Mouse (Mus musculus) neural tube, embryonic 15.5 days (tissue): ENCODE data around the gene Fam210b. TPM values are rescaled to one million over a fixed set of nuclear protein-coding genes. Genes with fewer than 3 reads are reported as not detected.
A peak's percentile ranks its signal among the peaks of the same experiment; 100 is the strongest.
"Not testable (repeated sequence)": the region's sequence is repeated elsewhere in the genome, so short reads cannot be mapped to it uniquely, and the experiment has no call there.

Experiments
- ATAC-seq: fragments of 200-750 bp; cut with Nextera tagmentation; 2 replicates; pipeline ENCODE4 v1.8.0; 2017; ENCODE audit warnings: mild to moderate bottlenecking, moderate TSS enrichment, moderate library complexity; ENCODE audit not compliant: low FRiP score
- H3K27ac ChIP-seq: fragments of 300-500 bp; sonication (generic); replicated peaks from 2 replicates; pipeline ENCODE4 v1.5.1; 2015; ENCODE audit warnings: mild to moderate bottlenecking, inconsistent platforms
- H3K27me3 ChIP-seq: fragments of 300-500 bp; sonication (generic); replicated peaks from 2 replicates; pipeline ENCODE4 v1.6.1; 2015; ENCODE audit warnings: inconsistent platforms
- H3K36me3 ChIP-seq: fragments of 300-500 bp; sonication (generic); 2 replicates; pipeline ENCODE4 v1.6.1; 2015; ENCODE audit warnings: inconsistent platforms
- H3K4me1 ChIP-seq: fragments of 300-500 bp; sonication (generic); 2 replicates; pipeline ENCODE4 v1.6.1; 2015; ENCODE audit warnings: inconsistent platforms
- H3K4me2 ChIP-seq: fragments of 300-500 bp; sonication (generic); 2 replicates; pipeline ENCODE4 v1.6.1; 2015; ENCODE audit warnings: inconsistent platforms, mild to moderate bottlenecking, moderate library complexity
- H3K4me3 ChIP-seq: fragments of 300-500 bp; sonication (generic); replicated peaks from 2 replicates; pipeline ENCODE4 v1.5.1; 2015; ENCODE audit warnings: mild to moderate bottlenecking, inconsistent platforms
- H3K9ac ChIP-seq: fragments of 300-500 bp; sonication (generic); replicated peaks from 2 replicates; pipeline ENCODE4 v1.6.1; 2015; ENCODE audit warnings: mild to moderate bottlenecking, inconsistent platforms
- H3K9me3 ChIP-seq: fragments of 300-500 bp; sonication (generic); replicated peaks from 2 replicates; pipeline ENCODE4 v1.6.1; 2016; ENCODE audit warnings: inconsistent platforms
- WGBS: fragments of 180-500 bp; shearing (Covaris S2); methylation state at CpG from one replicate; pipeline ENCODE4 v1.1.7; 2015; ENCODE audit warnings: mixed read lengths; 5-methylcytosine and 5-hydroxymethylcytosine counted together
- polyA plus RNA-seq: library from polyadenylated mRNA; unstranded; fragments of >200 nt; fragmentation: Nextera tagmentation; extraction: Ambion mirVana; gene quantifications from 2 replicates; pipeline ENCODE4 v1.2.1, GENCODE M21; 2015

Fam210b gene
- 18.7 and 19.5 TPM in 2 replicates for polyA plus RNA-seq

DNA sequence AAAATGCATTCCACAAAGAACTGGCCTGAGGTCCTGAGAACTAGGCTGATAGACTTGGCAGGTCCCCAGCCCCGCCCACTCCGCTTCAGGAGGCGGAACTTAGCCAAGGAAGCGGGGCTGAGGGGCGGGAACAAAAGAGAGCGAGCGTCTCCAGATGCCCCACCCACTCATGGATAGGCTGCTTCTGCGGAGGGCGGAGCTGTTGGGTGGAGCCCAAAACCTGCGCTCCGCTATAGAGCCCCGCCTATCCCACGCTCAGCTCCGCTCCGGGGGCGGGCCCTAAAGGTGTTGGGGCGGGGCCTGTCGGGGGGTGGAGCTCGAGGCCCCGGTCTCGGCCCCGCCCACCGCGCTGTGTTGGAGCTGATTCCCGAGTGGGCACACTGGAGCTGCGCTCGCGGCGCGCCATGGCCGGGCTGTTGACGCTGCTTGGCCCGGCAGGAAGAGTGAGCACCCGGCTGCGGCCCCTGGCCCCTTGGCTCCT, at the start of gene Fam210b:
Fam210b (plus strand) TSS at position 308 of the 481 bp plus-strand sequence.
- ATAC-seq = peak; percentile 96
- no peaks in the 10 kb centered on the region for H3K36me3 ChIP-seq
- H3K4me2 ChIP-seq = peak within 1 kb of the TSS; percentile 99
- 1% methylated on average over 34 of the region's 35 CpGs for WGBS
- H3K4me3 ChIP-seq = peak within 1 kb of the TSS; percentile 68
- no peaks in the 10 kb centered on the region for H3K9me3 ChIP-seq
- H3K27me3 ChIP-seq = no peaks in the 10 kb centered on the region
- peak within 1 kb of the TSS; percentile 70 for H3K27ac ChIP-seq
- peaks cover 40% of the 10 kb centered on the region for H3K4me1 ChIP-seq
- H3K9ac ChIP-seq = peak within 1 kb of the TSS; percentile 60

- peaks cover 16% of the 10 kb centered on the region for H3K4me1 ChIP-seq
- H3K27ac ChIP-seq = no peak overlapping the region
Measured at GRCm38 (mm10) chr2:172298083-172298482, 47.3 kb upstream of the Fam210b start.

GRCm38 (mm10) chr2:172298542-172298941, 46.8 kb upstream of the Fam210b start:
- ATAC-seq = no peak
- Histone ChIP-seq H3K36me3 (no peaks in the 10 kb centered on the region), H3K4me2 (no peak overlapping the region), H3K9ac (no peak overlapping the region), H3K27ac (no peak overlapping the region), H3K9me3 (no peaks in the 10 kb centered on the region), H3K27me3 (no peaks in the 10 kb centered on the region), H3K4me1 (peaks cover 14% of the 10 kb centered on the region), H3K4me3 (no peak overlapping the region)
- WGBS = 50% methylated on average over 1 of the region's 1 CpGs

More at GRCm38 (mm10) chr2:172298083-172298482, 47.3 kb upstream of the Fam210b start:
- no peak overlapping the region for H3K9ac ChIP-seq
- no peaks in the 10 kb centered on the region for H3K36me3 ChIP-seq
- no peak for ATAC-seq
- no peaks in the 10 kb centered on the region for H3K27me3 ChIP-seq
- H3K4me3 ChIP-seq = no peak overlapping the region
- H3K4me2 ChIP-seq = no peak overlapping the region
- no peaks in the 10 kb centered on the region for H3K9me3 ChIP-seq
- 70% methylated on average over 1 of the region's 1 CpGs for WGBS

GRCm38 (mm10) chr2:172299126-172299921, 46.0 kb upstream of the Fam210b start:
- no peak overlapping the region for H3K4me2 ChIP-seq
- H3K27ac ChIP-seq = peak overlapping the region; percentile 42
- H3K9ac ChIP-seq = no peak overlapping the region
- ATAC-seq = peak; percentile 47; the same call in 1 of the 2 replicates
- WGBS = 7% methylated on average over 14 of the region's 14 CpGs
- H3K27me3 ChIP-seq = no peaks in the 10 kb centered on the region
- peaks cover 14% of the 10 kb centered on the region for H3K4me1 ChIP-seq
- no peaks in the 10 kb centered on the region for H3K36me3 ChIP-seq
- no peak overlapping the region for H3K4me3 ChIP-seq
- no peaks in the 10 kb centered on the region for H3K9me3 ChIP-seq

GRCm38 (mm10) chr2:172302396-172302795, 43.0 kb upstream of the Fam210b start:
- H3K9ac ChIP-seq = no peak overlapping the region
- H3K4me2 ChIP-seq = no peak overlapping the region
- 94% methylated on average over 5 of the region's 5 CpGs for WGBS
- no peaks in the 10 kb centered on the region for H3K9me3 ChIP-seq
- H3K4me3 ChIP-seq = no peak overlapping the region
- ATAC-seq = no peak
- H3K4me1 ChIP-seq = peaks cover 14% of the 10 kb centered on the region
- H3K27me3 ChIP-seq = no peaks in the 10 kb centered on the region
- no peaks in the 10 kb centered on the region for H3K36me3 ChIP-seq
- H3K27ac ChIP-seq = no peak overlapping the region

DNA sequence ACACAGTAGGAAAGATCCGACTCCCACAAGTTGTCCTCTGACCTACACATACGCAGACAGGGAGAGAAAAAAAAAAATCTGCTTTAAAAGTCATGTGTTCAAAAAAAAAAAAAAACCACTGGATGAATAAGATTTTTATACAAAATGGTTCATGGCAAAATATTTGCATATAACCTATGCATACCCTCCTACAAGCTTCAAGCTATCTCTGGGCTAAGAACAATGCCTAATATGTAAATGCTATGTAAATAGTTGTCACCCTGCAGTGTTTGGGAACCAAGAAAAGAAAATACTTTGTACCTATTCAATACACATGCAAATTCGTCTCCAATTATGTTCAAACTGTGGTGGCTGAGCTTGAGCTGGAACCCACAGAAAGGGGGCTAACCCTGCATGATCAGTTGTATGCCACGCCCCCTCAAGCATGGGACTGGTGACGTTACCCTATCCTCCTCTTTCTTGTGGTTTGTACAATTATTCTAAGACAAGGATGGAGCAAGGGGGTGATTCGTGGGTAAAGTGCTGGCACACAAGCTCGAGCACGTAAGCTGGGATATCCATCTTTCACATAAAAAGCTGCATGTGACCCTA, 41.2 kb upstream of the Fam210b start:
- no peak overlapping the region for H3K27ac ChIP-seq
- no peak for ATAC-seq
- WGBS = 48% methylated on average over 8 of the region's 8 CpGs

GRCm38 (mm10) chr2:172305546-172305945, 39.8 kb upstream of the Fam210b start:
- H3K27me3 ChIP-seq, H3K9me3 ChIP-seq, H3K4me2 ChIP-seq, H3K27ac ChIP-seq, H3K36me3 ChIP-seq, ATAC-seq, H3K4me1 ChIP-seq, H3K9ac ChIP-seq, H3K4me3 ChIP-seq: not testable (repeated sequence)
- WGBS = 74% methylated on average over 7 of the region's 7 CpGs

More for the DNA sequence above, 41.2 kb upstream of the Fam210b start:
- Histone ChIP-seq H3K27me3 (no peaks in the 10 kb centered on the region), H3K9ac (no peak overlapping the region), H3K9me3 (no peaks in the 10 kb centered on the region), H3K4me2 (no peak overlapping the region), H3K4me1 (peaks cover 11% of the 10 kb centered on the region), H3K36me3 (no peaks in the 10 kb centered on the region), H3K4me3 (no peak overlapping the region)

DNA sequence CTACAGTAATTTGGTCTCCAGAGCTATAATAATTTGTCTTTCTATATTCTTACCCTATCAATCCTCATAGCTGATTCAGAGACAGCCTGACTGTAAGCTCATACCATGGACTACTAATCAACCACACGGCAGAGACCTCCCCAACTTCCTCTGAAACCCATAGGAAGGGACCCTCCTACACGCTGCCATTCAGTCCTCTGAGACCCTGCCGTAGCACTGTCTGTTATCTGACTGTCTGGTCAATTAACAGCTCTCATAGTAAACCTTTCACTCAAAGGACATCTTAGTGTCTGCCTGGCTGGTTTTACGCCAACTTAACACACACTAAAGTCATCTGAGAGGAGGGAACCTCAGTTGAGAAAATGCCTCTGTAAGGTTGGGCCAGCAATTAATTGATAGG, 38.8 kb upstream of the Fam210b start:
- Histone ChIP-seq H3K27ac (no peak overlapping the region), H3K9me3 (no peaks in the 10 kb centered on the region), H3K4me3 (no peak overlapping the region), H3K4me1 (no peaks in the 10 kb centered on the region), H3K4me2 (no peak overlapping the region), H3K36me3 (no peaks in the 10 kb centered on the region), H3K27me3 (no peaks in the 10 kb centered on the region), H3K9ac (no peak overlapping the region)
- WGBS = 55% methylated on average over 4 of the region's 4 CpGs
- no peak for ATAC-seq

GRCm38 (mm10) chr2:172311731-172312130, 33.6 kb upstream of the Fam210b start:
- H3K4me2 ChIP-seq = no peak overlapping the region
- no peak overlapping the region for H3K27ac ChIP-seq
- H3K27me3 ChIP-seq = no peaks in the 10 kb centered on the region
- H3K4me3 ChIP-seq = no peak overlapping the region
- no peaks in the 10 kb centered on the region for H3K36me3 ChIP-seq
- no peaks in the 10 kb centered on the region for H3K9me3 ChIP-seq
- H3K4me1 ChIP-seq = no peaks in the 10 kb centered on the region
- H3K9ac ChIP-seq = no peak overlapping the region
- WGBS = 66% methylated on average over 9 of the region's 9 CpGs
- no peak for ATAC-seq

GRCm38 (mm10) chr2:172320878-172321277, 24.5 kb upstream of the Fam210b start:
- no peaks in the 10 kb centered on the region for H3K36me3 ChIP-seq
- H3K4me2 ChIP-seq = no peak overlapping the region
- ATAC-seq = no peak
- H3K9me3 ChIP-seq = no peaks in the 10 kb centered on the region
- H3K9ac ChIP-seq = no peak overlapping the region
- peaks cover 11% of the 10 kb centered on the region; the same call in 1 of the 2 replicates for H3K27me3 ChIP-seq
- WGBS = 24% methylated on average over 9 of the region's 9 CpGs
- no peak overlapping the region for H3K4me3 ChIP-seq
- no peak overlapping the region for H3K27ac ChIP-seq
- H3K4me1 ChIP-seq = no peaks in the 10 kb centered on the region

GRCm38 (mm10) chr2:172328248-172328647, 17.1 kb upstream of the Fam210b start:
- H3K36me3 ChIP-seq = no peaks in the 10 kb centered on the region
- no peaks in the 10 kb centered on the region for H3K9me3 ChIP-seq
- H3K27me3 ChIP-seq = peaks cover 18% of the 10 kb centered on the region
- ATAC-seq = no peak
- no peak overlapping the region for H3K4me2 ChIP-seq
- WGBS = 52% methylated on average over 8 of the region's 8 CpGs
- no peak overlapping the region for H3K9ac ChIP-seq
- no peak overlapping the region for H3K27ac ChIP-seq
- H3K4me3 ChIP-seq = no peak overlapping the region
- H3K4me1 ChIP-seq = peaks cover 4% of the 10 kb centered on the region; the same call in 1 of the 2 replicates

DNA sequence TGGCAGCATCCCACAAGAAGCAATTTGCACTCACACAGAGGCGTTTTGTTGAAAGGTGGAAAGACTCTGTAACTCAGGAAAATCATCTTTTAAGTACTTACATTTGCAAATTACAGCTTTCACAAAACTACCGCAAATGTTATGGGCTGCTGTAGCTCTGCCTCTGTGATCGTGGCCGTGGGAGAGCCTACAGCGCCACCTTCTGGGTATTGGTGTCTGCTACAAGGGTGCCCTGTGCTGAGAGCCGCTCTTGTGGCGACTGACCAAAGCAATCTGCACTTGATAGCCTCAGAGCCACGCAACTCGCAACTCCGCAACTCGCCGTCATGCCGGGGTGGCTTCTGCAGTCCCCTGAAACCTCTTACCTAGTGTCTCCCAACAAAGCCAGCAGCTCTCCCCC, 16.2 kb upstream of the Fam210b start:
- H3K4me2 ChIP-seq = peak overlapping the region; percentile 55
- peak; percentile 88; the same call in 1 of the 2 replicates for ATAC-seq
- H3K9ac ChIP-seq = no peak overlapping the region
- H3K27ac ChIP-seq = no peak overlapping the region
- peaks cover 4% of the 10 kb centered on the region; the same call in 1 of the 2 replicates for H3K4me1 ChIP-seq
- no peaks in the 10 kb centered on the region for H3K9me3 ChIP-seq
- H3K27me3 ChIP-seq = peaks cover 18% of the 10 kb centered on the region
- 6% methylated on average over 13 of the region's 13 CpGs for WGBS
- H3K4me3 ChIP-seq = 0 out of 2 replicates have a peak overlapping the region, but pooled peaks have one; percentile 15
- H3K36me3 ChIP-seq = no peaks in the 10 kb centered on the region
